Mouse (Mus musculus) lung, adult 2 months (tissue): ENCODE data around the gene Myh4.

ENCODE experiments used
- CTCF ChIP-seq: fragments of 200-500 bp; IDR thresholded peaks from 2 replicates; pipeline ENCODE4 v1.5.1; 2011; ENCODE audit warnings: mild to moderate bottlenecking, low read length, control low read depth; ENCODE audit not compliant: insufficient read depth
- POLR2A ChIP-seq: fragments of 200-500 bp; IDR thresholded peaks from 2 replicates; pipeline ENCODE4 v1.6.1; 2011; ENCODE audit warnings: low read depth, mild to moderate bottlenecking, control low read depth, low read length, borderline replicate concordance; ENCODE audit errors: extremely low read depth

GRCm38 (mm10) chr11:67241051-67241450, 3.2 kb downstream of the Myh4 start:
- TF ChIP-seq CTCF (no peak), POLR2A (no peak)
